Mouse (Mus musculus) retina, postnatal 1 day (tissue): ENCODE results near the gene Daam1.
A peak's percentile ranks its signal among the peaks of the same experiment; 100 is the strongest.

Source experiments
- DNase-seq: peaks from one replicate; pipeline ENCODE4 v3.0.0-alpha.2; 2012

The Daam1 gene

DNA sequence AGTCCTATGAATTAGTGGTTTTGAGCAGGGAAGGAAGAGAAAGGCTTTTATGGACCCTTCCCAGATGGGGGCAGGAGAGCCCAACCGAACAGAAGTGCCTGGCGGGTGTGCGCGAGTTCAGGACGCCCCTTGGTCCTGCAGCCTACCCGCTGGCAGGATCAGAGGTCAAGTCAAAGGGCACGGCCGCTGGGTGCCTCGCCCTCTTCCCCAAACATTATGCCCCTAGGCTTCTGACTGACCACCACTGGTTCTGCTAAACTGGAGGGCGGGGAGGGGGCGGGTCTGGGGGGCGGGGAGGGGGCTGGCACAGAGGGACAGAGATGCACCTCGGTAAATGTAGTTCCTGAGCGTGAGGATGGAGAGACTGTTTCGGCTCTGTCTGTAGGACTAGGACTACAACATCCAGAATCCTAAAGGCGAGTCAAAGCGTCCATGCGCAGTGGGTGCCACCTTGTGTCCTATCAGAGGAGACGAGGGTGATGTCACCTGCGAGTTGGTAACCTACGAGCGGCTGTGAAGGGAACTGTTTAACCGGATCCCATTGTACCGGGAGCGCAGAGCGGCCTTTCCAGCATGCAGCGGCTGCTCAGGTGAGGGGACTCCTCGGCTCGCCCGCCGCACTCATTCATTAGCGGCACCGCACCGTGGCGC lies at the start of gene Daam1:
Gene Daam1 (plus strand): TSS at position 472 of the 651 bp plus-strand sequence.
- DNase-seq = peak; percentile 99

GRCm38 (mm10) chr12:71781220-71781619 lies 49.7 kb upstream of the Daam1 start:
- DNase-seq = no peak

DNA sequence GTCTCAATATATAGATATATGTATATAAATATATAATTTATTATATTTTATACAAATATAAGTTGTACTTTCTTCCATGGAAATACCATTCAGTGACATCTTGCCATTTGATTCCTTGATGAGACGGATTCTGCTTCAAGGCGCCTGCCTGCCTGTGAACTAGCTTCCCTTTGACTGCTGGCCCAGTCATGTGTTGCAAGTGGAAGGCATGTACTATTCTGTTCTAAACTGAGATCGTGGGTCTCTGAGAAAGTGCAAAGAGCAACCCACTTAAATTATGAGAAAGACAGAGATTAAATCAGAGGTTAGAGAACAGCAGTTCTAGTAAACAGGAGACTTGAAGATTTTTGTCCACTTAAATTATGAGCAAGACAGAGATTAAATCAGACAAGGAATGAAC lies 46.9 kb upstream of the Daam1 start:
- DNase-seq = peak; percentile 28

GRCm38 (mm10) chr12:71784666-71785255 lies 46.1 kb upstream of the Daam1 start:
- DNase-seq = peak; percentile 89

DNA sequence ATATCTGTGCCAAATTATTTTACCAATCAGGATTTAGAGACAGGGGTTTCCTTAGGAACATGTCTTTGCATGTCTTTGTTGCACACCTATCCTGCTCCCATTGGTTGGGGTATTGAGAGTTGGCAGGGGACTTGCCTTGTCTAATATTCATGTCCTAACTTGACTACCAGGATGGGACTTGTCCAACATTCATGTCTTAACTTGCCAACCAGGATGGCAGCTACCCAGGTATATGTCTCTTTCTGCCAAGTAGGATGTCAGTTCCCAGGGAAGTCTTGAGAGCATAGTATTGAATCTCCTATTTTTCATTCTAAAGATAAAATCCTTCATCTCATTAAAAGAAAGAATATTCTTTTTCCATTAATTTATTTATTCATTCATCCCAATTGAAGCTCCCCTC lies 44.4 kb upstream of the Daam1 start:
- no peak for DNase-seq

GRCm38 (mm10) chr12:71788791-71789190 lies 42.1 kb upstream of the Daam1 start:
- no peak for DNase-seq

- DNase-seq = no peak
Observed at GRCm38 (mm10) chr12:71790581-71790980, 40.3 kb upstream of the Daam1 start.

DNA sequence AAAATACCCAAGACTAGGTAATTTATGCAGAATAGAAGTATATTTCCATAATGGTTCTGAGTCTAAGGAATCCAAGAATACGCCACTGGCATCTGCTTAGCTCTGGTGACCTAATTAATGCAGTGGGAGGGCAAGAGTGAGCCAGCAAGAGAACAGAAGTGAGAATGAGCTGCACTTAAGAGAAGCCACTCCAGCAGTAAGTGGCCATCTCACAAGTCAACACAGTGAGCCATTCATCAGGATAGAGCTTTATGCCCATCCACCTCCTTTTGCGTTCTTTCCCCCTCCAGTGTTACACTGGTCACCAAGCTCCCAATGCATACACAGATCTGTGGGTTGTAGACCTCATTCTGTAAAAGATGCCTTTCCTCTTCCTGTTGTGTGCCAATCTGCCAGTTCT lies 37.8 kb upstream of the Daam1 start:
- DNase-seq = peak; percentile 25

DNA sequence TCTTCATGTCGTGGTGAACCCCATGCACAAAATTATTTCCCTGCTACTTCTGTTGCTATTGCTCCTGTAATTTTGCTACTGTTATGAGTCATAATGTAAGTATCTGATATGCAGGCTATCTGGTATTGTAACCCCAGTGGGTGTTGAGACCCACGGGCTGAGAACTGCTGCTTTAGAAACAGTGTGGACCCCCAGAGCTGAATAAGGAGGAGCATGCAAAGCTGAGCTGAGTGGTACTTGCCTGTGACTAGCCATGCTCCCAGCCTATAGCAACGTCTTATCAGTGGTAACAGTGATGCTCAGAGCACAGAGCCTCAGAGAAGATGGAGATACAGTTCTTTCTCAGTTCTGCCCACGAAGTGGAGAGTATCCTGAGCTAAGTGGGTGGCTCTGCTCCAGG lies 35.3 kb upstream of the Daam1 start:
- DNase-seq = no peak

- DNase-seq = peak; percentile 29
Observed at GRCm38 (mm10) chr12:71796517-71796916, 34.4 kb upstream of the Daam1 start.

- DNase-seq = peak; percentile 20
Observed at GRCm38 (mm10) chr12:71807306-71807705, 23.6 kb upstream of the Daam1 start.

GRCm38 (mm10) chr12:71808631-71809030 lies 22.2 kb upstream of the Daam1 start:
- no peak for DNase-seq

GRCm38 (mm10) chr12:71809550-71809949 lies 21.3 kb upstream of the Daam1 start:
- no peak for DNase-seq

- DNase-seq = no peak
Observed at GRCm38 (mm10) chr12:71812567-71812966, 18.3 kb upstream of the Daam1 start.

DNA sequence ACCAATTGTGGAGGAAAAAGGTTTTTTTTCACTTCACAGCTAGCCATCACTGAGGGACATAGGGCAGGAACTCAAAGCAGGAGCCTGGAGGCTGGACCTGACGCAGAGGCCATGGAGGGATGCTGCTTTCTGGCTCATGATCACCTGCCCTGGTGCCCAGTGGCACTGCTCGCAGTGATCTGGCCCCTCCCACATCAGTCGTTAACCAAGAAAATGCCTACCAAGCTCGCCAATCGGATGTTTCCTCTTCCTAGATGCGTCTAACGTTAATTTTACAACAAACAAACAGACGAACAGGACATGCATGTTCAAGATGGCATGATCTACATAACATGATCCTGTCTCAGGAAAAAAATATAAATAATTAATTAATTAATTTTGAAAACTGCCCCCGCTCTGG lies 17.6 kb upstream of the Daam1 start:
- no peak for DNase-seq

GRCm38 (mm10) chr12:71813761-71814160 lies 17.1 kb upstream of the Daam1 start:
- DNase-seq = no peak

DNA sequence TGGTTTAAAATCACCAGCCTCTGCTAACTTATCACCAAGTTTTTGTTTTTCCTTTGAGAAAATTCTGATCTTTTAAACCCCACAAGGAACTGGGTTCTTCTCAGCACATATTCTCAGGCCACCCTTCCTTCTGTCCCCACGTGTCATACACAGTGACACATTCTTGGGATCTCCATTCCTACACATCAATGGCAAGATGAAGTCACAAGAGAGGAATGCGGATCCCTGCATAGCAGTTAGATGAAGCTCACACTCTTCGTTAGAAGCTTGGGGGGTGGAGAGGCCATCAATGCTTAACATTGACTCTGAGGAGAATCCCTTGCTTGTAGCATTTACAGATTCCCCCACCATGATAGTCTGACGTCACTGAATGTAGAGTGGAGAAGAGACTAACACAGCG lies 10.8 kb upstream of the Daam1 start:
- DNase-seq = no peak

GRCm38 (mm10) chr12:71821272-71821671 lies 9.6 kb upstream of the Daam1 start:
- DNase-seq = no peak

DNA sequence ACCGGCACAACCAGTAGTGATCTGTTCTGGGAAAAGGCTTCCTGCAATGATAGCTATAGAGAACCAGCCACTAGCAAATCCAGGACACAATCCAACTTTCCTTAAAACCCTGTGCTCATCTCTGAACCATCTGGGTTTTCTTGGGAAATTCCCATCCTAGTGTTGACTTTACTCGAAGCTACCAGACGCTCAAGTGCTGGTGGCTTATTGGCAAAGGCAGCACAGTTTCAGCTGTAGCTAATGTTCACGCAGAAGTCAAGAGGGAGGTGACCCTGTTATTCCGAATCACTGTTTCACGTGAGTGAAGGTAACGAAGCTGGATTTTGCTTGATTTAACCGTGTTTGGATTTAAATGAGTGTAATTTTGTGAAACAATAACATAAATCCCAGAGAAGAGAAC lies 9.1 kb upstream of the Daam1 start:
- DNase-seq = no peak

- no peak for DNase-seq
Observed at GRCm38 (mm10) chr12:71824927-71825326, 6.0 kb upstream of the Daam1 start.

DNA sequence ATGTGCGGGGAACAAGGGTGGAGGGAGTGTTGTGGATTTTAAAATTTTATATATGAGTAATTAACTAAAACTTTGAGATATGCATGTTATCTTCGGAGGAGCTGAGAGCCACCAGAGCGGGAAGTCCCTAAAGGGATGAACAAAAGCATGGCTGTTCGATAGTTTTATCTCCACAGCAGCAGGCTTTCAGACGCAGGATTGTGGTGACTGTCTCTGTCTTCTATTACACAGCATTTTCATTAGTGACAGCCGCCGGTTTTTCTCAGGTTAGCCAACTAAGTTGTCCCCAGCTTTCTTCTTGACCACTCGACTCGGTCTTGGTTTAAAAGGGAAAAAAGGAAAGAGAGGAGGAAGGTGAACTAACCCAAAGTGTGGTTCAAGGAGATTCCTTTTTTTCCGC lies 739 bp upstream of the Daam1 start:
- no peak for DNase-seq

DNA sequence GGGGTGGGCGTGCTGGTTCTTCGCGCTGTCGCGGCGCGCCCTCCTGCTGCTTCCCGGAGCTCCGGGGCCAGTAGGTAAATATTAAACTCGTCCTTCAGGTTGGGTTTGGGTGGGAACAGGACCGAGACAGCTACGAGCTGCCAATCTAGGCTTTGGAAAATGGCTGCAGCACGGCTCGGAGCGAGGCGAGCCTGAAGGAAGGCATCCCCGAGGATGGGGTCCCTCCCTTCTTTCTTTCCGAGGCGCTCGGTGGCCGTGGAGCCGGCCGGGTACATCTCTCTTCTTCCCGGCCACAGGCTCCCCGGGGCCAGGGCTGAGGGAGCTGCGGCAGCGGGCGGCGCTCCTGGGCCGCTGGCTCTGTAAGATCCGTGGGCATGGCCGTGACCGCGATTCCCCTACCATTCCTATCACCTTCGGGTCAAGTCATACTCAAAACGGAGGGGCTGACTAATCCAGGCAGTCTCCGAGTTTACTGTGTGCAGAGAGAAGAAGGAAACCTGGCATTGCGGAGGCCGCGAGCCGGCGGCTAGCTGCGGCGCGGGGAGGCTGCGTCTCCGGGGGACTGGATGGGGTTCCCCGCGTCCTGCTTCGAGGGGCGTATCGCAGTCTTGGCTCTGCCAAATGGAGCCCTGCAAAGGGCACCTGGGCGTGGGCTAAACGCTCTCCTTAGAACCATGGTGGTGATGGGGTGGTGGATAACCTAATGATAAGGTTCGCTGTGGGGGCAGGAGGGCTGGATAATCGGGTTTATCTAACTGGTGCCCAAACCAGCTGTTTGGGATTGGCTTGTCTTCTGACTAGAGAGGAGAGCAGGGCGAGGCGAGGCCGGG lies 595 bp downstream of the Daam1 start:
- DNase-seq = no peak

DNA sequence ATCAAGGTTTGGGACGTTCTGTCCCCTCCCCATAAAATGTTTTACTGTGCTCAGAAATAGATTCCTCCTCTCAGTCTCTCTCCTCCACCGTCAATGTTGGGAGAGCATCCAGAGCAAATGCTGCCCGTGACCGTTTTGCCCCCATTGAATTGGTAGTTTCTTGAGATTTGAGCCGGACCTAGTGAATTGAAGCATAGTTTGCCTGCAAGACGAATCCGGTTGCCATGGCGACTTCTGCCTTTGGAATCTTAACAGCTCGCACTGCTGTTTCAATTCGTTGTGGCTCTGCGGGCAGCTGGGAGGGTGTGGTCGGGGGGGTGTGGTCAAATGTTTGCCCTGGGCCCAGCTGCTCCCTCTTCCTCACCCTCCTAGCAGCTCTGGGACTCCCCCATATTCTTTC lies 1.3 kb downstream of the Daam1 start:
- DNase-seq = peak; percentile 80

DNA sequence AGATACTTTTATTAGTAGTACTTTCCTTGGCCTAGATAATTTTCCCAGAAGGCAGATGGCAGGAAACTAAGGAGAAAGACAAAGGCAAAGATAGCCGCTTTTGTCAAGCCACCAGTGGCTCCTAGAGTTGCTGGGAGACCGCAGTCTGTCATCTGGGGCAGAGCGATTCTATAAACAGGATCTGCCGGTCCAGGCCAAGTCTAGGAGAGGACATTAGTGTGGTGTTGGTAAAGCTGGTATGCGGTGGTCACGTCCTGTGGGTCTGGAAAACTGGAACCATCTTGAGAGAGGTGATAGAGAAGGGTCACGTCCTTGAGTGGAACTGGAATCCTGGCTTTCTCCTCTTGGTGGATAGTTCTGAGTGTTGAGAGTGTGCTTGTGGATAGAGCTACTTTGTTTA lies 3.2 kb downstream of the Daam1 start:
- DNase-seq = no peak
